Mouse (Mus musculus): ENCODE measurements around the gene Chst15. TPM values are rescaled to one million over a fixed set of nuclear protein-coding genes. Genes with fewer than 3 reads are reported as not detected.

Chst15 gene
- total RNA-seq (2021) = 1 to 10 TPM; 2.3 to 2.6 TPM
- long read RNA-seq, experiment 1, partial matches to known transcripts = 0 of 1 reads
- long read RNA-seq, experiment 1, other reads (novel, unspliced or antisense) = 1 of 1 reads
- long read RNA-seq, experiment 2, partial matches to known transcripts = 1 of 1 reads
- long read RNA-seq, experiment 2, other reads (novel, unspliced or antisense) = 0 of 1 reads

GRCm38 (mm10) chr7:132317036-132317541, at the start of gene Chst15:
Gene Chst15, minus strand, starts transcription at chr7:132317228.
- peak; percentile 9 to 47 for DNase-seq
- intact Hi-C loops (cut with DNase I) = loop anchor here (2.0 kb wide), 2 partner anchors 90 to 158 kb away; no protein-coding TSS in a partner anchor

- DNase-seq = no peak
- intact Hi-C loops (cut with DNase I) = no loop called here
Observed at GRCm38 (mm10) chr7:132365703-132366384, 48.8 kb upstream of the Chst15 start.

- intact Hi-C loops (cut with DNase I) = no loop called here
- DNase-seq = no peak
Observed at GRCm38 (mm10) chr7:132365111-132365510, 48.1 kb upstream of the Chst15 start.

DNA sequence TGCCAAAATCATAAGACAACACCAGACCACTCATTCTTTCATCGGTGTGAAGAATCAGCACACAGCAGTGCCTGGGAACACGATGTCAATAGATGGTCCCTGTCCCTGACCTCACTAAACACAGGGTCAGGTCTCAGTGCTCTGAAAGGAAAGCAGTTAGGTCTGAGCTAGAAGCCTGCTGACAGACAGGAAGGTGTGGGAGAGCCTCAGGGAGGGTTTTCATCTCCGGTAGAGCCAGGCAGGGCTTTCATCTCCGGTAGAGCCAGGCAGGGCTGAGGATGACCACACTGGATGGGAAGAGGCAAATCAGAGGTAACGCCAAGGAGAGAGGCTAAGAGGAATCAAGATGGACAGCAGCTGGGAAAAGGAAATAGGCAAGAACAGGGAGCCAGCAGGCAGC, 47.5 kb upstream of the Chst15 start:
- intact Hi-C loops (cut with DNase I) = no loop called here
- DNase-seq = no peak

- intact Hi-C loops (cut with DNase I) = no loop called here
- no peak for DNase-seq
Observed at GRCm38 (mm10) chr7:132360336-132360735, 43.3 kb upstream of the Chst15 start.

DNA sequence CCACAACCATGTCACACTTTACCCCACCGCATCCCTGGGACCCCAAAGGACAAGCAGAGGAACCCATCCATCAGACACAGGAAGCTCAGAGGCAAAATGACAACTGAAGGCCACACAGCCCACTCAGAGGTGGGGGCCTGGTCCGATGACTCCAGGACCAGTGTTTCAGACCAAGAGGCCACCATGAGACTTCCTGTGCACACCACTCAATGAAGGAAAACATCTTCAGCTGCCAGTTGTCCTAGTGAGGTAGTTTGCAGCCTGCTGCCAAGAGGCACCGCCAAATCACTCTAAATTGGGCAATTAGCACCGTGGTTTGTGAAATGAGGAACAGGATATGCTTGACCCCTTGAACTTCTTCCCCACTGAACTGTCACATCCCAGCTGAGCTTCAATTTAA, 41.7 kb upstream of the Chst15 start:
- intact Hi-C loops (cut with DNase I) = no loop called here
- no peak for DNase-seq

DNA sequence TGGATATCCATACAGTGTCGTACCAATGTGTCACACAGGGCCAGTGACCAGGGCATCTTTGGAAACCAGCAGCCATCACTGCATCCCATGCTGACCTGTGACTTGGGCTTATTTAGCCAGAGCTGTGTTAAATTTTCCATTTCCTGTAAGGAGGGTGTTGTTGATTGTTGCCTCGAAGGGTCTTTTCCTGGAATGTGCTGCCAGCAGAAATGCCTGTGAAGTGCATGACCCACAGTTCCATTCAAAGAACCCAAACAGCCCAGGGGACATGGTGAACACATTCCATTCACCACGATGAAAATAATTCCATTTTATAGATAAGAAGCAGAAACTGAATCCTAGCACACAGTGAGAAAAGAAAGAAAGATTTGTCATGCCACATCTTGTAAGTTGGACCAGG, 41.2 kb upstream of the Chst15 start:
- intact Hi-C loops (cut with DNase I) = no loop called here
- no peak for DNase-seq

GRCm38 (mm10) chr7:132357841-132358237, 40.8 kb upstream of the Chst15 start:
- intact Hi-C loops (cut with DNase I) = no loop called here
- no peak for DNase-seq

GRCm38 (mm10) chr7:132356881-132357840, 40.1 kb upstream of the Chst15 start:
- intact Hi-C loops (cut with DNase I) = no loop called here
- no peak for DNase-seq

GRCm38 (mm10) chr7:132356185-132356584, 39.2 kb upstream of the Chst15 start:
- no peak for DNase-seq
- intact Hi-C loops (cut with DNase I) = no loop called here

- intact Hi-C loops (cut with DNase I) = no loop called here
- no peak for DNase-seq
Observed at GRCm38 (mm10) chr7:132355767-132356166, 38.7 kb upstream of the Chst15 start.

DNA sequence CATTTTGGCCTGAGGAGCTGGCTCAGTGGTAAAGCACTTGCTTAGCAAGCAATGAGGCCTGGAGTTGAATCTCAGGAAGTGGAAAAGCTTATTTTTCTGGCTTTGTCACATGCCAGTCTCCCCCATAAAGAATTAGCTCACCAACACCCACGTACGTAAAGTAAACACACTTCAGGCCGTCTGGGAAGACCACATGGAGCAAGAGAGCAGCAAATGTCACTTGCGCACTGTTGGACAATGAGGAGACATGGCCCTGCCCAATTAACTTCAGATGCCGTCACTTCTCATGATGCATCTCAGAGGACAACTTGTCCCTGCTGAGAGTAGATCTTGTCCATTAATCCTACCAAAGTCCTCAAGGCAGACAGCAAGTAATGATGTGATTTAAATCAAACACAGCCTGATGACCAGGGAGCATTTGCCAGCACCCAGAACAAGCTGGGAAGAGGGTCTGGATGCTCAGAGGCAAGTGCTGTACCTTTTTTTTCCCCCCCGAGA, 32.1 kb upstream of the Chst15 start:
- intact Hi-C loops (cut with DNase I) = no loop called here
- DNase-seq = no peak

DNA sequence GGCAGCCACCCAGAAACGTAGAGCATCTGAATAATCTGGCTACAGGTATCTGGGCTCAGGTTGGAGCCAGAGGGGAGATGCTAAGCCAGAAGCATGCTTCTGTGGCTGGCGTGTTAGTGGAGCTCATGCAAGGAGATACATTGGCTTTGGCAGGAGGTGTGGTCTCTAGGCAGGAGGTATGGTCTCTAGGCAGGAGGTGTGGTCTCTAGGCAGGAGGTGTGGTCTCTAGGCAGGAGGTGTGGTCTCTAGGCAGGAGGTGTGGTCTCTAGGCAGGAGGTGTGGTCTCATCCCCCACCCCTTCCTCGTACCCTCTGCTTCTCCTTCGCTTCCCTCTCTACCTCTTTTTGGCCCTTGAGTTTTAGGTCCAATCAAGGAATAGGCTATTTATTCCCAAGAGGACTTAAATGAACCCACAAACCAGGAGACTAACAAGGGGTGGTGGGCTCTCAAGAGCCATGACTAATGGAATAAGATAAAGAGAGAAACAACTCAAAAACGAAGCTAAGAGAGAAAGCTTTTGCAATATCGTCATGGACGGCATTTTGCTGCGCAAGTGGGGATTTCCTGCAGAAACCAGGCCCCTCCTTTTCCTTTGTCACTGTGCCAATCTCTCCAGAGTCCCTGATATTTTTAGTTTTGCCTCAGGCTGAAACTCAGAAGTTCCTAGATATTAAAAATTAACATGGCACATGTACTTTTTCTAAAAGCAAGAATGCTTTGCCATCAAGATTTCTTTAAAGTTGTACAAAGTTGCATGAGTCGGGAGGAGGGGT, 30.4 kb upstream of the Chst15 start:
- intact Hi-C loops (cut with DNase I) = no loop called here
- DNase-seq = no peak

DNA sequence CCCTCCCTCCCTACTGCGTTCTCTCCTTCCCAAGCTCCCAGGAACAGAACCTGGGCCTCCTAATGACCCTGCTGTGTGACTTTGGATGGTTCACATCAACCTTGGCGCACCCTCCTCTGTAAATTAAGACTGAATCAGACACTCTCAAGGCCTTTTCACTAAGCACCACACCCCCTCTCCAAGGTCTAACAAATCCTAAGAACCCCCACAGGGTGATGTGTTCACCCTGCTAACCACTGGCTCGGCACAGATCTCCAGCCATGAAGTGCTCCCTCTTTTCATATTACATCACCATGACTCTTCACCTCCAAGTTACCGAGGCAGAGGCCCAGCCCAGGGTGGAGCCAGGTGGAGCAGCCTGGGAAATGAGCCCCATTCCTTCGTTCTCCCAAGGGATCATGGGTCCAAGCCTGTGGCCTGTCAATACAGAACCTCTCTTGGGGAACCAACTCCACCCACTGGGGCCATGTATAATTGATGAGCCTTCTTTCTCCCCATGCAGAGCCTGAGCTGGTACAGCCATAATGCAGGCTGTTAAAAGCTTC, 28.6 kb upstream of the Chst15 start:
- intact Hi-C loops (cut with DNase I) = no loop called here
- no peak for DNase-seq

DNA sequence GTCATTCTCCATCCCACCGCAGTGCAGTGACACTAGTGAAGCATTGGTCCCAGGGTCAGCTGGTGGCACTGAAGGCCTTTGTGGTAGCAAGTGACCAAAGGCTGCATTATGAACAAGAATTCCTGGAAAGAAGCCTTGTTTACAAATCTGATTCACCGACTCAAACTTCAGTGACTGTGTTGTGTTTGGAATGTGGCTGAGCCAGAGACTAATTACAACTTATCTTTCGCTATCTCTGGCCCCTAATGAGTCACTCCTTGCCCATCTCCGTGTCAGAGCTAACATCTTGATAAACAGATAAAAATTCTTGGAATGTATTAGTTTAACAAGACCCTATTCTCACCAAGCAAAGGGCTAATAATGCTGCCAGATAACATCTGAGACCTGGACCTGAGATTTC, 27.6 kb upstream of the Chst15 start:
- intact Hi-C loops (cut with DNase I) = no loop called here
- DNase-seq = no peak

DNA sequence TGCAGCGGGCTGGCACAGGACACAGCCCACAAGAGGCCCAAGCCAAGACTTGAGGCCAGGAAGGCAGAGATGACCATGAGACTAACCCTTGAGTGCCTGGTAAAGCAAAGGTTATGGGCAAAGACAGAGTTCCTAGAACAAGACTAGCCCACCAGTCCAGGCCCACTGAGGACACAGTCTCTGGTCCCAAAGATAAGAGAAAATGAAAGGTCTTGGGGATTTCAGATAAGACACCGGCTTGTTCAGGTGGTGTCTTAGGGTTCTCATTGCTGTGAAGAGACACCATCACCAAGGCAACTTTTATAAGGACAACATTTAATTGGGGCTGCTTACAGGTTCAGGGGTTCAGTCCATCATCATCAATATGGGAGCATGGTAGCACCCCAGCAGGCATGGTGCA, 26.9 kb upstream of the Chst15 start:
- DNase-seq = no peak
- intact Hi-C loops (cut with DNase I) = no loop called here

DNA sequence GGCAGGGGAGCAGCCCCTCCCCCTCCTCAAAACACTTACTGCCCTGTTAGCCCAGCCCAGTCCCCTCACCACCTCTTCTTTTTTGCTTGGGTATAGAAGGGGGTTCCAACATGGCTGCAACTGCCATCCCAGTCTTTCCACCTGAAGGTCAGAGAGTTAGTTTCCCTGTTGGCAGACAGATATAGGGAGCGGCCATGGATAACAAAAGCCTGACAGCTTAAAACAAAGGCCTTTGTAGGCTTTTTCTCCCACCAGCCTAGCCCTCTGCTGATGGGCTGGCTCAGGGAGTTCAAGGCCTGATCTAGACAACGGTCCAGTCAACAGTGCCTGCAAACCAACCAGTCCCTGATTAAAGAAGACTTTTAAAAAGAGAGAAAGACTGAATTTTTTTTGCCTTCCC, 26.1 kb upstream of the Chst15 start:
- intact Hi-C loops (cut with DNase I) = no loop called here
- DNase-seq = no peak

DNA sequence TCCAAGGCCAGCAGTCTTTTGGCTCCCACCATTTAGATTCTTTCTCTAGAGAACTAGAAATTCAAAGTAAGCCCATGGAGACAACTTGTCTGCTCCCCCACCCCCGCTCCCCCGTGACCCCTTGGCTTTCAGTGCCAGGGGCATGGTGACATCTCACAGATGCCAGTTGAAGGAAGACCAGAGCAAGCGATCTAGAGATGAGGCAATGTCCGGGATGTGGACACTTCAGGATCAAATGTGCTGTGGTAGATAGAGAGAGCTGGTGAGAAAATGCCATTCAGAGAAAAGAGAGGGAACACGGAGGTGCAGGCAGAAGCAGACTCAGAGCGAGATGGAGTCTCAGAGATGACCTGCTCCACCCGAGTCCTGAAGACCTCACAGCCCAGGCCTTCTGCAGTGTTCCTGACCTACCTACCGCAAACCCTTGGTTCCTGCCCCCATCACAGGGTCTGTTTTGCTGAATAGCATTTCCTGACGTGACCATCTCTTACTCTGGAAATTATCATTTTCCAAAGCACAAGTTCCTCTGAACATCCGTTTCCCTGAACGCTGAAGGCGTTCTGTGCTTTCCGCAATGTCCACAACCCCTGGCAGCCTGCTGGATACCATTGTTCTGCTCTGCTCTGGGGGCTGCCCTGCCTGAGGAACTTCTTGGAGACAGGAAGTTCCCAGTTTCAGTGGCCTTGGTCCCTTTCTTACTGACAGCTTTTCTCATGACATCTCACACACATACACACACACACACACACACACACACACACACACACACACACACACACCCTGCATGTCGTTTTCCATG, 22.2 kb upstream of the Chst15 start:
- intact Hi-C loops (cut with DNase I) = no loop called here
- no peak for DNase-seq

DNA sequence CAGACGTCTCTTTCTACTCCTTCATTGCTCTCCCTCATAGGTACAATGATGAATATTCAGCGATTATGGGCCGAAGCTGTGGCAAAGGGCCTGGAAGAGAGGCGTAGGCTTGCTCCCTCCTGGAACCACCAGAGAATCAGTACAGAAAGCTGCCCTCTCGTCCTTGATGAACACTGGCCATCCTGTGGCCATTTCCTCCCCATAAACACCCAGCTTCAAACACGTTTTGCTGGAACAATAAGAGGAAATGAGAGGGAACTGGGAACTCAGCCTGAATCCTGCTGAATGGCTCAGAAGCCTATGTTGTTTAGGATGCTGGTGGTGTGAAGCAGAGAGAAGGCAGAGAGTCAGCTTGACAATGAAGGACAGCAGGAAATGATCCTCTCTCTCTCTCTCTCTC, 21.3 kb upstream of the Chst15 start:
- DNase-seq = no peak
- intact Hi-C loops (cut with DNase I) = no loop called here

Data from gastrocnemius, postnatal 36 days (tissue).